Mouse (Mus musculus) midbrain, embryonic 11.5 days (tissue): ENCODE measurements around the gene Grhl1. TPM values are rescaled to one million over a fixed set of nuclear protein-coding genes. Genes with fewer than 3 reads are reported as not detected.

Experiments
- ATAC-seq: fragments of 200-750 bp; cut with Nextera tagmentation; 2 replicates; pipeline ENCODE4 v1.8.0; 2017; ENCODE audit warnings: moderate TSS enrichment, moderate library complexity; ENCODE audit not compliant: low FRiP score
- DNase-seq: peaks from one replicate; pipeline ENCODE4 v3.0.0; 2015; ENCODE audit warnings: low spot score; ENCODE audit errors: missing footprints
- H3K27ac ChIP-seq: fragments of 300-500 bp; sonication (generic); 2 replicates; pipeline ENCODE4 v1.5.1; 2014; ENCODE audit warnings: low read depth, low read length
- H3K27me3 ChIP-seq: fragments of 300-500 bp; sonication (generic); 2 replicates; pipeline ENCODE4 v1.6.1; 2014; ENCODE audit warnings: mild to moderate bottlenecking, low read length, moderate library complexity, mixed read lengths; ENCODE audit not compliant: control insufficient read depth, insufficient read depth
- H3K36me3 ChIP-seq: fragments of 300-500 bp; sonication (generic); 2 replicates; pipeline ENCODE4 v1.6.1; 2014; ENCODE audit warnings: mild to moderate bottlenecking, low read length, moderate library complexity, mixed read lengths; ENCODE audit not compliant: control insufficient read depth, insufficient read depth
- H3K4me1 ChIP-seq: fragments of 300-500 bp; sonication (generic); 2 replicates; pipeline ENCODE4 v1.6.1; 2014; ENCODE audit warnings: low read length; ENCODE audit not compliant: control insufficient read depth, insufficient read depth
- H3K4me2 ChIP-seq: fragments of 300-500 bp; sonication (generic); 2 replicates; pipeline ENCODE4 v1.6.1; 2014; ENCODE audit warnings: mild to moderate bottlenecking, moderate library complexity
- H3K4me3 ChIP-seq: fragments of 300-500 bp; sonication (generic); 2 replicates; pipeline ENCODE4 v1.5.1; 2014; ENCODE audit warnings: low read depth, low read length
- H3K9ac ChIP-seq: fragments of 300-500 bp; sonication (generic); 2 replicates; pipeline ENCODE4 v1.6.1; 2014; ENCODE audit warnings: low read length
- H3K9me3 ChIP-seq: fragments of 300-500 bp; sonication (generic); 2 replicates; pipeline ENCODE4 v1.6.1; 2016; ENCODE audit warnings: low read length; ENCODE audit not compliant: control insufficient read depth
- WGBS: fragments of 180-500 bp; shearing (Covaris S2); extraction: QIAGEN DNeasy Blood & Tissue Kit; methylation state at CpG from one replicate; pipeline ENCODE4 v1.1.7; 2014; 5-methylcytosine and 5-hydroxymethylcytosine counted together
- polyA plus RNA-seq: library from polyadenylated mRNA; unstranded; fragments of >200 nt; fragmentation: Nextera tagmentation; extraction: Ambion mirVana; gene quantifications from 2 replicates; pipeline ENCODE4 v1.2.1, GENCODE M21; 2014

The Grhl1 gene
- polyA plus RNA-seq, 1 experiment from 2014 or later, result 0.68 TPM

DNA sequence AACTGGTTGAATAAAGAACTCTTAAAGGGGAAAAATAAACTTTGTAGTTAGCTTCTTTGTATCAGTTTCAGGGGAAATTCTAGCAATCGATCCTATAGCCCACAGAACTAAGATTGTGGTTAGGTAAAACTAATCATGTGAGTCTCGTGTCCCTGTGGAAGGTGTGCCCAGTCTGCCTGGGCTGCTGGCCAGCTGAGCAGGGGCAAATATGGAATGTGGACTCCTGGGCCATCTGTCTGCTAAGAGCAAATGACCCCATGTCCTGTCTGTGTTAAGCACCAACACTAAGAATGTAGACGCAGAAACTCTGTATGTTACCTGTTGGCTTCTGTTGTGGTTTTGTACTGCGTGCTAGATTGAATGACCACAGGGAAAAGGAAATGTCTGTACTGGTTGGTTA lies 89.0 kb downstream of the Grhl1 start:
- 87% methylated on average over 4 of the region's 4 CpGs for WGBS
- DNase-seq (no peak), ATAC-seq (no peak)
- Histone ChIP-seq H3K36me3 (peaks cover 3% of the 10 kb centered on the region), H3K4me2 (no peak overlapping the region), H3K4me3 (no peak overlapping the region), H3K9me3 (no peaks in the 10 kb centered on the region), H3K4me1 (peaks cover 13% of the 10 kb centered on the region), H3K27ac (no peak overlapping the region), H3K27me3 (no peaks in the 10 kb centered on the region), H3K9ac (no peak overlapping the region)

DNA sequence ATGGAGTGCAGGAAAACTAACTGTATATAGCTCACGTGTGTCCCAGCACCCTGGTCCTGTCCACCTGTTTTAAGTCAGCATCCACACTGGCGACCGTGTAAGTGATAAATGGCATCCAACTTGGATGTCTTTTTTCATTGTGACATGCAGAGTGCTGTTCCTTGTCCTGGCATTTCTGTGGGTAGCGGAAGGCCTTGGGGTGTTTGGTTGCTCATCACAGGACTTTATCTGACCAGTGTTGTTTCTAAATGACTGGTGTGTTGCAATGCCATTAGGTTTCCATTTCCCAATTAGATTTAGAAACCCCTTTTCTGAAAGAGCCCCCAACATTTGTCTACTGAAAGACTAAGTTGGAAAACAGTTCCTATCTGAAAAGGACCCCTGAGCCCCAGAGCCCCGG lies 90.0 kb downstream of the Grhl1 start:
- peaks cover 3% of the 10 kb centered on the region for H3K36me3 ChIP-seq
- no peak for ATAC-seq
- no peak overlapping the region for H3K9ac ChIP-seq

More for the DNA sequence above, 90.0 kb downstream of the Grhl1 start:
- WGBS, result 93% methylated on average over 5 of the region's 5 CpGs
- H3K4me1 ChIP-seq, result peaks cover 4% of the 10 kb centered on the region
- DNase-seq, result no peak
- no peaks in the 10 kb centered on the region for H3K27me3 ChIP-seq
- no peak overlapping the region for H3K27ac ChIP-seq
- no peaks in the 10 kb centered on the region for H3K9me3 ChIP-seq
- H3K4me3 ChIP-seq, result no peak overlapping the region
- no peak overlapping the region for H3K4me2 ChIP-seq

Other genes with a start within 250 kb of the Grhl1 start
- gene Taf1b, start 73.9 kb upstream of the Grhl1 start, polyA plus RNA-seq, result 32.4 and 33.0 TPM in 2 replicates
- gene Klf11, start 79.0 kb downstream of the Grhl1 start, polyA plus RNA-seq, result 15.8 and 17.0 TPM in 2 replicates
- 0.57 and 1.7 TPM in 2 replicates for gene Cys1, start 109.5 kb downstream of the Grhl1 start, polyA plus RNA-seq
- 542 and 553 TPM in 2 replicates for gene Rrm2, start 136.0 kb downstream of the Grhl1 start, polyA plus RNA-seq